Mouse (Mus musculus): Measurements from ENCODE around the gene Ncs1. TPM values are rescaled to one million over a fixed set of nuclear protein-coding genes. Genes with fewer than 3 reads are reported as not detected.

Ncs1 gene
- total and polyA plus RNA-seq, 3 experiments = 0.04 TPM; not detected in 2

GRCm38 (mm10) chr2:31257096-31257495 lies 11.5 kb downstream of the Ncs1 start:
- no peak overlapping the region for H3K4me2 ChIP-seq (ENCODE audit: insufficient read depth, low read depth, poor library complexity, severe bottlenecking)

GRCm38 (mm10) chr2:31258609-31259366 lies 13.2 kb downstream of the Ncs1 start:
- H3K27me3 ChIP-seq (replicated peaks) = peaks cover 89% of the 10 kb centered on the region
- DNase-seq (ENCODE audit: extremely low read depth) = peak; percentile 57
- H3K36me3 ChIP-seq (replicated peaks in 1 of 2; ENCODE audit: control insufficient read depth in 1 of 2, insufficient read depth in 1 of 2, low read length in 1 of 2) = no peaks in the 10 kb centered on the region
- dilution Hi-C loops (cut with MboI; ENCODE audit: extremely low pct_ligation_motif_present, extremely low pct_unique_long_range_greater_than_20kb, low sequenced_read_pairs) = no loop called here
- H3K4me3 ChIP-seq (replicated peaks in 1 of 3; ENCODE audit: low read depth in 2 of 3, low read length in 2 of 3, poor library complexity in 1 of 3) = peak overlapping the region; percentile 43 to 63 (median 52)
- peak overlapping the region; percentile 39 for H3K4me2 ChIP-seq (ENCODE audit: insufficient read depth, low read depth, poor library complexity, severe bottlenecking)
- TF ChIP-seq JUN (IDR thresholded peaks at IDR 0.05; ENCODE audit: insufficient read depth, low read depth, low read length) (no peak), ZC3H11A (IDR thresholded peaks at IDR 0.05; ENCODE audit: low read depth, low read length) (no peak), USF1 (IDR thresholded peaks at IDR 0.05; ENCODE audit: low read depth, low read length) (no peak), CTCF (conservative IDR thresholded peaks at IDR 0.05 in 1 of 2, IDR thresholded peaks at IDR 0.05 in 1 of 2; ENCODE audit: low read depth in 2 of 2, low read length in 2 of 2) (no peak), MAZ (IDR thresholded peaks at IDR 0.05; ENCODE audit: low read depth, low read length) (no peak), MAFK (IDR thresholded peaks at IDR 0.05; ENCODE audit: insufficient replicate concordance, low read length) (no peak), POLR2AphosphoS2 (IDR thresholded peaks at IDR 0.05; ENCODE audit: low read depth, low read length) (no peak), ZMIZ1 (IDR thresholded peaks at IDR 0.05; ENCODE audit: low read depth, low read length) (no peak), KAT2A (IDR thresholded peaks at IDR 0.05; ENCODE audit: insufficient replicate concordance, low read length) (no peak), UBTF (IDR thresholded peaks at IDR 0.05; ENCODE audit: low read depth, low read length) (no peak), PAX5 (IDR thresholded peaks at IDR 0.05; ENCODE audit: low read length) (no peak), JUND (conservative IDR thresholded peaks at IDR 0.05; ENCODE audit: low read depth, low read length) (no peak)
- H3K27ac ChIP-seq (ENCODE audit: insufficient read depth, low read depth) = no peak overlapping the region
- H3K9me3 ChIP-seq (replicated peaks; ENCODE audit: low read length) = peaks cover 2% of the 10 kb centered on the region
- H3K79me2 ChIP-seq (replicated peaks; ENCODE audit: control insufficient read depth, extremely low read depth, insufficient read depth, poor library complexity, severe bottlenecking) = no peaks in the 10 kb centered on the region
- in situ Hi-C loops (cut with MboI; ENCODE audit: low pct_ligation_motif_present, low pct_unique_long_range_greater_than_20kb, low sequenced_read_pairs) = no loop called here
- H3K4me1 ChIP-seq (ENCODE audit: control insufficient read depth in 1 of 2, insufficient read depth in 2 of 2) = peaks cover 12 to 26% of the 10 kb centered on the region in 2 experiments
- no peak overlapping the region for H3K9ac ChIP-seq (ENCODE audit: insufficient read depth, low read depth)

More at GRCm38 (mm10) chr2:31257096-31257495, 11.5 kb downstream of the Ncs1 start:
- no peak overlapping the region for H3K4me3 ChIP-seq (replicated peaks in 1 of 3; ENCODE audit: low read depth in 2 of 3, low read length in 2 of 3, poor library complexity in 1 of 3)
- dilution Hi-C loops (cut with MboI; ENCODE audit: extremely low pct_ligation_motif_present, extremely low pct_unique_long_range_greater_than_20kb, low sequenced_read_pairs) (no loop called here), in situ Hi-C loops (cut with MboI; ENCODE audit: low pct_ligation_motif_present, low pct_unique_long_range_greater_than_20kb, low sequenced_read_pairs) (no loop called here)
- H3K9ac ChIP-seq (ENCODE audit: insufficient read depth, low read depth) = no peak overlapping the region
- H3K27ac ChIP-seq (ENCODE audit: insufficient read depth, low read depth) = no peak overlapping the region
- TF ChIP-seq TBP (conservative IDR thresholded peaks at IDR 0.05; ENCODE audit: low read depth, low read length) = no peak
- no peak for TF ChIP-seq JUND (conservative IDR thresholded peaks at IDR 0.05; ENCODE audit: low read depth, low read length)
- TF ChIP-seq JUN (IDR thresholded peaks at IDR 0.05; ENCODE audit: insufficient read depth, low read depth, low read length) = no peak
- TF ChIP-seq RAD21 (IDR thresholded peaks at IDR 0.05; ENCODE audit: low read depth, low read length) = no peak
- TF ChIP-seq CTCF (conservative IDR thresholded peaks at IDR 0.05 in 1 of 2, IDR thresholded peaks at IDR 0.05 in 1 of 2; ENCODE audit: low read depth in 2 of 2, low read length in 2 of 2) = no peak
- no peak for TF ChIP-seq ZNF384 (IDR thresholded peaks at IDR 0.05; ENCODE audit: low read depth, low read length)
- TF ChIP-seq MEF2A (IDR thresholded peaks at IDR 0.05; ENCODE audit: borderline replicate concordance, low read depth, low read length) = no peak
- no peak for TF ChIP-seq GABPA (IDR thresholded peaks at IDR 0.05; ENCODE audit: insufficient replicate concordance, low read depth, low read length)
- TF ChIP-seq MXI1 (IDR thresholded peaks at IDR 0.05; ENCODE audit: low read depth, low read length) = no peak
- no peak for TF ChIP-seq POLR2A (IDR thresholded peaks at IDR 0.05; ENCODE audit: low read depth, low read length)
- H3K9me3 ChIP-seq (replicated peaks; ENCODE audit: low read length) = peaks cover 5% of the 10 kb centered on the region
- H3K4me1 ChIP-seq (ENCODE audit: control insufficient read depth in 1 of 2, insufficient read depth in 2 of 2) = peaks cover 12 to 26% of the 10 kb centered on the region in 2 experiments
- no peaks in the 10 kb centered on the region for H3K36me3 ChIP-seq (replicated peaks in 1 of 2; ENCODE audit: control insufficient read depth in 1 of 2, insufficient read depth in 1 of 2, low read length in 1 of 2)
- H3K79me2 ChIP-seq (replicated peaks; ENCODE audit: control insufficient read depth, extremely low read depth, insufficient read depth, poor library complexity, severe bottlenecking) = no peaks in the 10 kb centered on the region
- no peak for DNase-seq (ENCODE audit: extremely low read depth)
- H3K27me3 ChIP-seq (replicated peaks) = peaks cover 84% of the 10 kb centered on the region
